Mouse (Mus musculus) embryonic facial prominence, embryonic 12.5 days (tissue): ENCODE measurements around the gene Atf2. TPM values are rescaled to one million over a fixed set of nuclear protein-coding genes. Genes with fewer than 3 reads are reported as not detected.

Experiments used
- ATAC-seq: fragments of 200-750 bp; cut with Nextera tagmentation; 2 replicates; pipeline ENCODE4 v1.8.0; 2017; ENCODE audit not compliant: insufficient number of reproducible peaks, insufficient read depth, low FRiP score, low TSS enrichment
- H3K27ac ChIP-seq: fragments of 300-500 bp; sonication (generic); 2 replicates; pipeline ENCODE4 v1.5.1; 2016; ENCODE audit warnings: mild to moderate bottlenecking
- H3K27me3 ChIP-seq: fragments of 300-500 bp; sonication (generic); 2 replicates; pipeline ENCODE4 v1.6.1; 2016; ENCODE audit warnings: mild to moderate bottlenecking, moderate library complexity
- H3K36me3 ChIP-seq: fragments of 300-500 bp; sonication (generic); 2 replicates; pipeline ENCODE4 v1.6.1; 2016; ENCODE audit warnings: mild to moderate bottlenecking
- H3K4me1 ChIP-seq: fragments of 300-500 bp; sonication (generic); 2 replicates; pipeline ENCODE4 v1.6.1; 2016
- H3K4me2 ChIP-seq: fragments of 300-500 bp; sonication (generic); replicated peaks from 2 replicates; pipeline ENCODE4 v1.6.1; 2016; ENCODE audit warnings: mild to moderate bottlenecking, moderate library complexity
- H3K4me3 ChIP-seq: fragments of 300-500 bp; sonication (generic); 2 replicates; pipeline ENCODE4 v1.5.1; 2016; ENCODE audit warnings: mild to moderate bottlenecking
- H3K9ac ChIP-seq: fragments of 300-500 bp; sonication (generic); 2 replicates; pipeline ENCODE4 v1.6.1; 2016; ENCODE audit warnings: mild to moderate bottlenecking, moderate library complexity
- H3K9me3 ChIP-seq: fragments of 300-500 bp; sonication (generic); 2 replicates; pipeline ENCODE4 v1.6.1; 2016; ENCODE audit warnings: mild to moderate bottlenecking, moderate library complexity
- WGBS: fragments of 180-500 bp; shearing (Covaris S2); methylation state at CpG from one replicate; pipeline ENCODE4 v1.1.7; 2016; 5-methylcytosine and 5-hydroxymethylcytosine counted together
- polyA plus RNA-seq: library from polyadenylated mRNA; unstranded; fragments of >200 nt; fragmentation: Nextera tagmentation; extraction: Ambion mirVana; gene quantifications from 2 replicates; pipeline ENCODE4 v1.2.1, GENCODE M21; 2016

Gene Atf2
- 82.4 and 83.3 TPM in 2 replicates for polyA plus RNA-seq

- Histone ChIP-seq H3K4me3 (peak within 1 kb of the TSS; percentile 96), H3K4me1 (peaks cover 3% of the 10 kb centered on the region; the same call in 1 of the 2 replicates), H3K4me2 (peak within 1 kb of the TSS; percentile 75), H3K27me3 (no peaks in the 10 kb centered on the region), H3K36me3 (no peaks in the 10 kb centered on the region), H3K9ac (peak within 1 kb of the TSS; percentile 94), H3K9me3 (no peaks in the 10 kb centered on the region), H3K27ac (peak within 1 kb of the TSS; percentile 90)
- peak; percentile 92 for ATAC-seq
- under 1% methylated on average over 63 of the region's 63 CpGs for WGBS
Measured at GRCm38 (mm10) chr2:73892464-73893296, at the start of gene Atf2. Atf2 (minus strand) TSS chr2:73892639.

- no peaks in the 10 kb centered on the region for H3K4me1 ChIP-seq
- H3K27ac ChIP-seq, result no peak overlapping the region
- no peak overlapping the region for H3K4me2 ChIP-seq
- 44% methylated on average over 1 of the region's 1 CpGs for WGBS
- H3K4me3 ChIP-seq, result no peak overlapping the region
- H3K27me3 ChIP-seq, result 0 out of 2 replicates have a peak, but pooled peaks cover 4% of the 10 kb centered on the region
- no peak overlapping the region for H3K9ac ChIP-seq
- no peaks in the 10 kb centered on the region for H3K36me3 ChIP-seq
- no peak for ATAC-seq
- H3K9me3 ChIP-seq, result no peaks in the 10 kb centered on the region
Measured at GRCm38 (mm10) chr2:73941281-73941680, 48.8 kb upstream of the Atf2 start.

DNA sequence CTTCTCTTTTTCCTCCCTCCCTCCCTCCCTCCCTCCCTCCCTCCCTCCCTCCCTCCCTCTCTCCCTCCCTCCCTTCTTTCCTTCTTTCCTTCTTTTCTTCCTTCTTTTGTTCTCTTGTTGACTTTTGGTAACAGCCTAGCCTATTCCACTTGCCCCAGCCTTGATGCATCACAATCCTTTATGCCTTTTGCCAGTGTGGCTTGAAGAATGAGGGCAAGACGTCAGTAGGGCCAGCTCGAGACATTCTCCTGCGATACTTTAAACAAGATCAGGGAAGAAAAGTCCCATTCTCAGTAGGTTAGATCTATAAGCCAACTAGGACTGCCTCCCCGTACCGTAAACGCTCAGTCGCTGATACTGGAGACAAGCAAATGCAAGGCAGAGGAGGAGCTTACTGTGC, 48.0 kb upstream of the Atf2 start:
- ATAC-seq, result no peak
- no peaks in the 10 kb centered on the region for H3K9me3 ChIP-seq
- WGBS, result 79% methylated on average over 7 of the region's 7 CpGs
- no peaks in the 10 kb centered on the region for H3K36me3 ChIP-seq
- no peak overlapping the region for H3K4me3 ChIP-seq
- H3K4me2 ChIP-seq, result no peak overlapping the region
- H3K4me1 ChIP-seq, result no peaks in the 10 kb centered on the region
- 0 out of 2 replicates have a peak, but pooled peaks cover 4% of the 10 kb centered on the region for H3K27me3 ChIP-seq
- H3K27ac ChIP-seq, result no peak overlapping the region
- H3K9ac ChIP-seq, result no peak overlapping the region

DNA sequence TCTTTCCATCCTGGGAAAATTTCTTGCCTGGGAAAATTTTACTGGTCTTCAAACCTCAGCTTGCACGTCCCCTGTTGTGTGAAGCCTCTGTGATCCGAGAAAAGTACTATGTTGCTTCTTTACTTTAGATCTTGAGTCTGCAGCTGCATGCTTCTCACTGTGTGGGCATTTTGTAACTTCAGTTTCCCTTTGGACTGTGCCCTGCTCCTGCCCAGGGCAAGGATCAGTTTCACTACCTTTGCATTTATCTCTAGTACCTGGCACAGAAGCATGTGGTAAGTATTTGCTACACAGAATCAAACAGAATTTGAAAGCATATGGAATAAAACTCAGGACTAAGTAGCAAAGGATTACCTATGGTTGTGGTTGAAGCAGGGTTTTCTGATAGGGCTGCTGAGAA, 46.5 kb upstream of the Atf2 start:
- no peaks in the 10 kb centered on the region for H3K9me3 ChIP-seq
- H3K4me2 ChIP-seq, result no peak overlapping the region
- H3K27me3 ChIP-seq, result 0 out of 2 replicates have a peak, but pooled peaks cover 2% of the 10 kb centered on the region
- H3K4me1 ChIP-seq, result no peaks in the 10 kb centered on the region
- no peak overlapping the region for H3K9ac ChIP-seq
- H3K27ac ChIP-seq, result no peak overlapping the region
- H3K4me3 ChIP-seq, result no peak overlapping the region
- no peaks in the 10 kb centered on the region for H3K36me3 ChIP-seq
- 80% methylated on average over 2 of the region's 2 CpGs for whole genome bisulfite sequencing
- no peak for ATAC-seq

DNA sequence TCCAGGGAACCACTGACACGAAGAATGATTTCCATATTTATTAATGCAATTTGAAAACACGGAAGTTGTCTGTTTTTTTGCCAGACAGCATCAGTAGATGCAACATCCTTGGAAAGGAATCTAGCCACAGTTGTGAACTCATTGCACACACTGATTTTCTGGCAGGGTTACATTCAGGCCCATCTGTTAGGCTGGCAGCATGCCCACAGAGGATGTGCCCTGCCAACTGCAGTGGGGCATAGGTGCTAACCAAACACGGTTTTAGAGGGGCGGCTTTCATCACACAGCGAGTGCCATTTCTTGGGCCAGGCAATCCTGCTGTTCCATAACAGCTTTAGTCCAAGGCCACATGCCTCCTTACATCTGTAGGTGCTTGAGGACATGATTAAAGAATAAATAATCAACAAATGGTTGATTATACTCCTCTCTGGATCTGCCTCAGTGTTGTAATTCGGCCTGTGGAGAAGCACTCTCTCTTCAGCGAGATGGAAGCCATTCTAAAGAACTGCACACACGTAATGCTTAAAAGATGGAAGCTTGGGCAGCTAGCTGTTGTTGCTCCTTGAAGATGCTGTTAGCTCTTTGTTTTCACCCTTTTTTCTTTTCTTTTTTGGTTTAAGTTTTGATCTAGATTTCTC, 40.4 kb upstream of the Atf2 start:
- Histone ChIP-seq H3K4me2 (no peak overlapping the region), H3K9me3 (no peaks in the 10 kb centered on the region), H3K4me1 (no peaks in the 10 kb centered on the region), H3K4me3 (no peak overlapping the region), H3K9ac (no peak overlapping the region), H3K36me3 (no peaks in the 10 kb centered on the region), H3K27me3 (no peaks in the 10 kb centered on the region), H3K27ac (no peak overlapping the region)
- ATAC-seq, result no peak
- WGBS, result 81% methylated on average over 8 of the region's 8 CpGs

DNA sequence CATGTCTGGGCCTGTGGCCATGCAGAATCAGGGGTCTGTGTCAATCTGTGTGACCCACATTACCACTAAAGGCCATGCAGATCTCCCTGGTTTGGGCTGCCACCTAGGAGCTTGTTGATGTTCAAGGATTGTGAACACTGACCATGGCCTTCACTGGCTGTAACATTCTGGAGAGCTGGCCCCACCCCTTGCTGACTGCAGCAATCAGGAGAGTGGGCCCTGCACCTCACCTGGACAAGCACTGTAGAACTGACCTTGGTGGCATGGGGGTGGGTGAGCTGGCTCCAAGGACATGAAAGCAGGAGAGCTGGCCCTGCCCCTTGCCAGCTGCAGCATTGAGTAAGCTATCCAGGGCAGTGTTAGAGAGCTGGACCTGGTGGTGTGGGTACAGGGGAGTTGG, 35.3 kb upstream of the Atf2 start:
- no peak overlapping the region for H3K27ac ChIP-seq
- no peak overlapping the region for H3K4me3 ChIP-seq
- no peaks in the 10 kb centered on the region for H3K27me3 ChIP-seq
- H3K9me3 ChIP-seq, result no peaks in the 10 kb centered on the region
- H3K4me1 ChIP-seq, result no peaks in the 10 kb centered on the region
- no peak for ATAC-seq
- H3K36me3 ChIP-seq, result no peaks in the 10 kb centered on the region
- no peak overlapping the region for H3K4me2 ChIP-seq
- H3K9ac ChIP-seq, result no peak overlapping the region

DNA sequence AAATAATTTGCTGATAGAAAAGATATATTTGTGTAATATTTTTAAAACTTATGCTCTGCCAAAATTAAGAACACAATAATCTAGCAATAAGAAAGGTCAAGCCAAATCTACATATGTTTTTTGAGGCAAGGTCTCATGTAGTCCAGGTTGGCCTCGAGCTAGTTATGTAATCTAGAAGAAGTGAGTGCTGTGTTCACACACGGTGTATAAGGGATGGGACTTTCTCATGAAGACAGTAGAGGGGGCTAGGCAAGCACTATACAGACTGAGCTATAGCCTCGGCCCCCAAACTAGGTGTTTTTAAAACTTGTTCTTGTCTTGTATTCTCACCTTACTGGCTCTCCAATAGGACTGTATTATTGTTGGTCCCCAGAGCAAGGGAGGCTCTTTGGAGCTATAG, 33.1 kb upstream of the Atf2 start:
- Histone ChIP-seq H3K4me1 (no peaks in the 10 kb centered on the region), H3K4me2 (no peak overlapping the region), H3K9ac (no peak overlapping the region), H3K27me3 (no peaks in the 10 kb centered on the region), H3K4me3 (no peak overlapping the region), H3K27ac (no peak overlapping the region), H3K36me3 (no peaks in the 10 kb centered on the region), H3K9me3 (no peaks in the 10 kb centered on the region)
- WGBS, result 66% methylated on average over 3 of the region's 3 CpGs
- ATAC-seq, result no peak

DNA sequence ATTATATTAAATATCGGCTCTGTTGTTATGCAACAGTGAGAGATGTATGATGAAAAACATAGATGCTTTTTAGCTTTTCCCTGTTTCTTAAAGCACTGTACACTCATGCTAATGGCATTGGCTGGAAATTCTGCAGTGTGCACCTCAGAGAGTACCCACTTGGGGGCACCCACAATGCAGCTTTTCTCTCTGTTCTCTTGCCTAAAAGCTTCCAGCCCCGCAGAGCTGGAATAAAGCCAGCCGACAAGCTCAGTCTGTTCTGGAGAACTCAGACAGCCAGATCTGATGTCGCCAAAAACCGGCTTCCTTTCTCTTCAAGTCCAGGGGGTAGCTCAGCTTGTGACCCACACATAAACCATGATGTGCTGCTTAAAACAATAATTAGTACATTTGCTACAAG, 32.6 kb upstream of the Atf2 start:
- Histone ChIP-seq H3K9me3 (no peaks in the 10 kb centered on the region), H3K4me1 (no peaks in the 10 kb centered on the region), H3K9ac (no peak overlapping the region), H3K36me3 (no peaks in the 10 kb centered on the region), H3K27ac (no peak overlapping the region), H3K4me3 (no peak overlapping the region), H3K27me3 (no peaks in the 10 kb centered on the region), H3K4me2 (no peak overlapping the region)
- ATAC-seq, result no peak
- WGBS, result 17% methylated on average over 5 of the region's 5 CpGs

GRCm38 (mm10) chr2:73919642-73920041, 27.2 kb upstream of the Atf2 start:
- H3K4me2 ChIP-seq, result no peak overlapping the region
- H3K27me3 ChIP-seq, result no peaks in the 10 kb centered on the region
- 55% methylated on average over 7 of the region's 7 CpGs for WGBS
- no peak overlapping the region for H3K4me3 ChIP-seq
- no peak overlapping the region for H3K27ac ChIP-seq
- no peaks in the 10 kb centered on the region for H3K4me1 ChIP-seq
- no peak overlapping the region for H3K9ac ChIP-seq
- ATAC-seq, result no peak
- H3K36me3 ChIP-seq, result no peaks in the 10 kb centered on the region
- no peaks in the 10 kb centered on the region for H3K9me3 ChIP-seq

DNA sequence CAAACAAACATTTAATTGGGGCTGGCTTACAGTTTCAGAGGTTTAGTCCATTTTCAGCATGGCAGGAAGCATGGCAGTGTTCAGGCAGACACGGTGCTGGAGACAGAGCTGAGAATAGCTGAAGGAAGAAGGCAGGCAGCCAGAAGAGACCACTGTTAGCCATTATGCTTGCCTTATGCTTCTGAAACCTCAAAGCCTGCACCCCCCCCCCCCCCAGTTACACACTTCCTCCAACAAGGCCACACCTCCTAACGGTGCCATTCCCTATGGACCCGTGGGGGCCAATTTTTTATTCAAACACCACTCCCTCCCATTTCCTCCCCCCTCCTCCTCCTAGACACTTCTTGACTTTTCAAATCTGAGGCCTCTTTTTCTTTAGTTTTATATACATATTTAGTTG, 19.8 kb upstream of the Atf2 start:
- Histone ChIP-seq H3K4me1 (peaks cover 9% of the 10 kb centered on the region; the same call in 1 of the 2 replicates), H3K27ac (no peak overlapping the region), H3K27me3 (no peaks in the 10 kb centered on the region), H3K4me2 (no peak overlapping the region), H3K9me3 (no peaks in the 10 kb centered on the region), H3K9ac (no peak overlapping the region), H3K4me3 (no peak overlapping the region), H3K36me3 (peaks cover 20% of the 10 kb centered on the region)
- no peak for ATAC-seq
- 86% methylated on average over 3 of the region's 3 CpGs for WGBS

DNA sequence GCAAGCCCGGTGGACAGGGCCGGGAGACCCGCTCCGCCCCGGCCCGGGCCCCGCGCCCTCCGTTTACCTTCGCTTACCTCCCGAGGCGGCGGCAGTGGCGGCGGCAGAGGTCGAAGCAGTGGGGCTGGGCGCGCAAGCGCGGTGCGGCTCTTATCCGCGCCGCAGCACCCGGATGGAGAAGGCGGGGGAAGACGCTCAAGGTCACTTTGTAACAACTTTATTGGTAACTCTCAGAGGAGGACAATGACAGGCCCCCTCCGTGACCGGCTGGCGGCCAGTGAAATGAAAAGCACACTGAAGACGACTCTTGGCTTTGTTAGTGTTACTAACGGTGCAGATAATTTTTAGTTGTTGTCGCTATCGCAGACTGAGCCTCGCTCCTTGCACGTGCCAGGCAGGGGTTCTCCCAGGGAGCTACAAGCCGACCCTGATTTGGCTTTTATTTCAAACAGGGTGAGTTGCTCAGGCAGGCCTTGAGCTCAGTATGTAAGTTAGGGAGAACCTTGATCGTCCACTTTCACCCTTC, 18.8 kb upstream of the Atf2 start, which contains the start of gene Atp5g3:
TSS of gene Atp5g3 (minus strand) at position 152 of the 526 bp plus-strand sequence.
- peaks cover 9% of the 10 kb centered on the region; the same call in 1 of the 2 replicates for H3K4me1 ChIP-seq
- no peaks in the 10 kb centered on the region for H3K9me3 ChIP-seq
- H3K4me3 ChIP-seq, result peak within 1 kb of the TSS; percentile 98
- ATAC-seq, result peak; percentile 85
- WGBS, result 2% methylated on average over 38 of the region's 38 CpGs
- peak within 1 kb of the TSS; percentile 90 for H3K27ac ChIP-seq
- peak within 1 kb of the TSS; percentile 66 for H3K4me2 ChIP-seq
- peaks cover 28% of the 10 kb centered on the region for H3K36me3 ChIP-seq
- peak within 1 kb of the TSS; percentile 99 for H3K9ac ChIP-seq
- no peaks in the 10 kb centered on the region for H3K27me3 ChIP-seq
